Mouse (Mus musculus): Measurements from ENCODE around the gene Prkag2.

Gene Prkag2

GRCm38 (mm10) chr5:24968792-24969191 is 131.7 kb downstream of the Prkag2 start:
- no peak for DNase-seq (ENCODE audit: low spot score)

- DNase-seq (ENCODE audit: low spot score) = no peak
Measured at GRCm38 (mm10) chr5:24967898-24968535, 132.4 kb downstream of the Prkag2 start.

- DNase-seq (ENCODE audit: low spot score) = no peak
Measured at GRCm38 (mm10) chr5:24963776-24964175, 136.7 kb downstream of the Prkag2 start.

GRCm38 (mm10) chr5:24960791-24961190 is 139.7 kb downstream of the Prkag2 start:
- no peak for DNase-seq (ENCODE audit: low spot score)

- no peak for DNase-seq (ENCODE audit: low spot score)
Measured at GRCm38 (mm10) chr5:24959758-24960157, 140.7 kb downstream of the Prkag2 start.

- DNase-seq (ENCODE audit: low spot score) = no peak
Measured at GRCm38 (mm10) chr5:24958596-24958995, 141.8 kb downstream of the Prkag2 start.

GRCm38 (mm10) chr5:24956891-24957290 is 143.6 kb downstream of the Prkag2 start:
- DNase-seq (ENCODE audit: low spot score) = no peak

- DNase-seq (ENCODE audit: low spot score) = peak; percentile 22
Measured at GRCm38 (mm10) chr5:24952842-24953741, 147.3 kb downstream of the Prkag2 start.

- no peak for DNase-seq (ENCODE audit: low spot score)
Measured at GRCm38 (mm10) chr5:24952212-24952611, 148.2 kb downstream of the Prkag2 start.

GRCm38 (mm10) chr5:24950891-24951574 is 149.4 kb downstream of the Prkag2 start:
- DNase-seq (ENCODE audit: low spot score) = no peak

GRCm38 (mm10) chr5:24950039-24950438 is 150.4 kb downstream of the Prkag2 start:
- no peak for DNase-seq (ENCODE audit: low spot score)

- DNase-seq (ENCODE audit: low spot score) = no peak
Measured at GRCm38 (mm10) chr5:24938046-24938822, 162.2 kb downstream of the Prkag2 start.

- DNase-seq (ENCODE audit: low spot score) = no peak
Measured at GRCm38 (mm10) chr5:24936451-24936850, 164.0 kb downstream of the Prkag2 start.

GRCm38 (mm10) chr5:24935446-24935845 is 165.0 kb downstream of the Prkag2 start:
- DNase-seq (ENCODE audit: low spot score) = no peak

- no peak for DNase-seq (ENCODE audit: low spot score)
Measured at GRCm38 (mm10) chr5:24933760-24934159, 166.7 kb downstream of the Prkag2 start.

- no peak for DNase-seq (ENCODE audit: low spot score)
Measured at GRCm38 (mm10) chr5:24931578-24932185, 168.8 kb downstream of the Prkag2 start.

- no peak for DNase-seq (ENCODE audit: low spot score)
Measured at GRCm38 (mm10) chr5:24930831-24931577, 169.4 kb downstream of the Prkag2 start.

- no peak for DNase-seq (ENCODE audit: low spot score)
Measured at GRCm38 (mm10) chr5:24928816-24929215, 171.6 kb downstream of the Prkag2 start.

- no peak for DNase-seq (ENCODE audit: low spot score)
Measured at GRCm38 (mm10) chr5:24927706-24928105, 172.7 kb downstream of the Prkag2 start.

GRCm38 (mm10) chr5:24919155-24919554 is 181.3 kb downstream of the Prkag2 start:
- DNase-seq (ENCODE audit: low spot score) = no peak

- DNase-seq (ENCODE audit: low spot score) = no peak
Measured at GRCm38 (mm10) chr5:24916511-24916910, 183.9 kb downstream of the Prkag2 start.

Data from left cerebral cortex, adult 11 months (tissue).